Mouse (Mus musculus): ENCODE measurements around the gene Taok1.
"Not testable (repeated sequence)": the region's sequence is repeated elsewhere in the genome, so short reads cannot be mapped to it uniquely, and the experiment has no call there.

DNA sequence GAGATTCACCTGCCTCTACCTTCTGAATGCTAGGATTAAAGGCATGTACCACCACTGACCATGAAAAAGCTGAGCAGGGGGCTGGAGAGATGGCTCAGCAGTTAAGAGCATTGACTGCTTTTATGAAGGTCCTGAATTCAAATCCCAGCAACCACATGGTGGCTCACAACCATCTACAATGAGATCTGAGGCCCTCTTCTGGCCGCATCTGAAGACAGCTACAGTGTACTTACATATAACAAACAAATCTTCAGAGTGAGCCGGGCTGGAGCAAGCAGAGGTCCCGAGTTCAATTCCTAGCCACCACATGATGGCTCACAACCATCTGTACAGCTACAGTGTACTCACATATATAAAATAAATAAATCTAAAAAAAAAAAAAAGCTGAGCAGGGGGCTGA lies 79.2 kb downstream of the Taok1 start:
- TF ChIP-seq CTCF (IDR thresholded peaks at IDR 0.05; ENCODE audit: borderline replicate concordance, extremely low read depth, insufficient read depth, insufficient read length); POLR2A (IDR thresholded peaks at IDR 0.05; ENCODE audit: borderline replicate concordance, extremely low read depth, insufficient read depth, insufficient read length, poor library complexity, severe bottlenecking): not testable (repeated sequence)

Data from brain, embryonic 14.5 days (tissue).